Mouse (Mus musculus) brown adipose tissue, adult 24 weeks (tissue): ENCODE data around the gene Ecel1. TPM values are rescaled to one million over a fixed set of nuclear protein-coding genes. Genes with fewer than 3 reads are reported as not detected.

ENCODE experiments used
- polyA plus RNA-seq: library from polyadenylated mRNA; stranded (reverse); fragments of >200 nt; gene quantifications from 2 replicates; pipeline ENCODE4 v1.2.4, GENCODE M21; 2012; ENCODE audit not compliant: missing spikeins, insufficient read depth, insufficient read length

Gene Ecel1
- polyA plus RNA-seq, 1 experiment: not detected

Other genes with a start within 250 kb of the Ecel1 start
- not detected in 2 replicates for gene Alppl2, start 66.6 kb downstream of the Ecel1 start, polyA plus RNA-seq
- gene Alpi, start 54.9 kb downstream of the Ecel1 start, polyA plus RNA-seq: not detected in 2 replicates
- not detected in 2 replicates for gene Akp3, start 31.5 kb downstream of the Ecel1 start, polyA plus RNA-seq
- not detected in 2 replicates for gene Prss56, start 26.8 kb upstream of the Ecel1 start, polyA plus RNA-seq
- gene Chrnd, start 34.1 kb upstream of the Ecel1 start, polyA plus RNA-seq: not detected in 2 replicates
- not detected in 2 replicates for gene Chrng, start 48.1 kb upstream of the Ecel1 start, polyA plus RNA-seq
- 77.7 and 83.0 TPM in 2 replicates for gene Eif4e2, start 57.4 kb upstream of the Ecel1 start, polyA plus RNA-seq
- gene Efhd1, start 107.8 kb upstream of the Ecel1 start, polyA plus RNA-seq: 3.3 and 10.2 TPM in 2 replicates
- 25.6 and 32.1 TPM in 2 replicates for gene Gigyf2, start 170.5 kb upstream of the Ecel1 start, polyA plus RNA-seq
- not detected in 2 replicates for gene Kcnj13, start 238.2 kb upstream of the Ecel1 start, polyA plus RNA-seq